Mouse (Mus musculus): ENCODE measurements around the gene Ndel1. TPM values are rescaled to one million over a fixed set of nuclear protein-coding genes. Genes with fewer than 3 reads are reported as not detected.

Ndel1 gene
- polyA plus RNA-seq (2014; fragmentation: Illumina TruSeq; extraction: RNeasy Lipid Tissue Mini Kit (QIAGEN cat#74804); ENCODE audit: low read depth, low replicate concordance), result 142 TPM

DNA sequence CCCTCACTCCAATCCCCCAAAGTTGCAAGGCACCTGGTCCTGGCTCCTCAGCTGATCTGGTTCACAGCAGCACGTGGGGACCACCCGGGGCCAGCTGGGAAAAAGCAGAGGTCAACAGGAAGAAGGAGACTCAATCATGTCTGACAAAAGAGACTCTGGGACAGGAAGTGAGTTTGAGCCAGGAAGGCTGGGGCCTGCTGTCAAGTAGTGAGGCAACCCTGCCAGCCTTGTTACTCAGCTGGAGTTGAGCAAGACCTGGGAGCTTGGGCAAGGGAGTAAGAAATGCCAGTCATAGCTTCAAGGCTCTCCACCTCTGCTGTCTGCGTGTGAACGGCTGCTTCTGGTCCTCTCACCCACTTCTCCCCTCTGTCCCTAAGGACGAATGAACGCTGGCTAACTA is at the start of gene Ndel1:
TSS of gene Ndel1 (minus strand) at position 111 of the 400 bp plus-strand sequence.

DNA sequence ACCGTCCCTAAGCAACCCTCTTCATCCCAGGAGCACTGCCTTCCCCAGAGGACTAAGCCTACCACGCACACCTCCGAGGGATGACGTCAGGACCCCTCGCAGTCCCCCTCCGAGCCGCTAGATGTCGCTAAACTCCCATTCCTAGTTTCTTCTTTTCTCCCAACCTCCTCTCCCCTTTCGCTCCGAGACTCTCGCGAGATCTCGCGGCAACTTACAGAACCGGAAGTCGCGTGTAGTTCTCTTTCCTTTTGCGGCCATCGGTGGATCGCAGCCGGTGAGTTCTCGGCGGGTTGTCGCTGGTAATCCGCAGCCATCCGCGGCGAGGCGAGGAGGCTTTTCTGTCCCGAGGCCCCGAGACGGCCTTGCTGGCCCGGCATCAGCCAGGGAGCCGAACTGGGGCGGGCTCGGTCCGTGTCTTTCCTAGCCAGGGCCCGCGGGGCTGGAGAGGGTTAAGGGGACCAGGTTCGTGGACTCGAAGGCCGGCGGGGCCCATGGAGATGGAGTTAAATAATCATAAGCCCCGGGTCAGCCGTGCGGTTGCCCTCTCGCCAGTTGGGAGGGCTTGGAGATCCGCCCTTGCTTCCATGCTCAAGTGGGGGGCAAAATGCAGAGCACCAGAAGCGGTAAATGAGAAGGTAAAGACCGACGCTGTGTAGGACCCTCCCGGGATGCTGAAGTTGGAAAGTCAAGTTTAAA is 29.8 kb upstream of the Ndel1 start, which contains the start of gene Rpl26:
TSS of gene Rpl26 (plus strand) at position 233 of the 696 bp plus-strand sequence.

DNA sequence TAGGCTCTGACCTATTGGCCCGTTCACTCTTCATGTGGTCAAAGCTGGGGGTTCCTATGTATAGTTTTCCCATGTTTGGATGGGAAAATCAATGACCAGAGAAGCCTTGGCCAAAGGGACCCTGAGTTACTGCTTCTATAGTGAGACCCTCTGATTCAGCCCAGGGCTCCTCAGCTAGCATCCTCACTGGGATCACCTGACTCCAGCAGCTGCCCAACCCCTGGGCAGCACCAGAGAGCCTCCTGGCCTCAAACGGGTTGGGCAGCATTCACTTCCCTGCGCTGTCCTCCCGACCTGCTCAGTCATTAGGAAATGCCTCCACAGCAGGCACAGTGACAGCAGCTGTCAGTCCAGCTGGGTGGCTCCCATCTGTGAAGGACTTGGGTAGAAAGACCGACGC is 16.6 kb upstream of the Ndel1 start, which contains the start of gene Rnf222:
TSS of gene Rnf222 (plus strand) at position 301 of the 400 bp plus-strand sequence.

Other genes with a start within 250 kb of the Ndel1 start
- gene Myh10, start 180.3 kb downstream of the Ndel1 start, polyA plus RNA-seq (2014; fragmentation: Illumina TruSeq; extraction: RNeasy Lipid Tissue Mini Kit (QIAGEN cat#74804); ENCODE audit: low read depth, low replicate concordance), result 32.7 TPM
- not detected for gene Rnf222, start 16.7 kb upstream of the Ndel1 start, polyA plus RNA-seq (2014; fragmentation: Illumina TruSeq; extraction: RNeasy Lipid Tissue Mini Kit (QIAGEN cat#74804); ENCODE audit: low read depth, low replicate concordance)
- 139 TPM for gene Rpl26, start 29.7 kb upstream of the Ndel1 start, polyA plus RNA-seq (2014; fragmentation: Illumina TruSeq; extraction: RNeasy Lipid Tissue Mini Kit (QIAGEN cat#74804); ENCODE audit: low read depth, low replicate concordance)
- gene Odf4, start 55.2 kb upstream of the Ndel1 start, polyA plus RNA-seq (2014; fragmentation: Illumina TruSeq; extraction: RNeasy Lipid Tissue Mini Kit (QIAGEN cat#74804); ENCODE audit: low read depth, low replicate concordance), result not detected
- 6.4 TPM for gene Arhgef15, start 85.6 kb upstream of the Ndel1 start, polyA plus RNA-seq (2014; fragmentation: Illumina TruSeq; extraction: RNeasy Lipid Tissue Mini Kit (QIAGEN cat#74804); ENCODE audit: low read depth, low replicate concordance)
- 28.6 TPM for gene Slc25a35, start 96.3 kb upstream of the Ndel1 start, polyA plus RNA-seq (2014; fragmentation: Illumina TruSeq; extraction: RNeasy Lipid Tissue Mini Kit (QIAGEN cat#74804); ENCODE audit: low read depth, low replicate concordance)
- 6.2 TPM for gene Rangrf, start 103.3 kb upstream of the Ndel1 start, polyA plus RNA-seq (2014; fragmentation: Illumina TruSeq; extraction: RNeasy Lipid Tissue Mini Kit (QIAGEN cat#74804); ENCODE audit: low read depth, low replicate concordance)
- 8.0 TPM for gene Pfas, start 136.6 kb upstream of the Ndel1 start, polyA plus RNA-seq (2014; fragmentation: Illumina TruSeq; extraction: RNeasy Lipid Tissue Mini Kit (QIAGEN cat#74804); ENCODE audit: low read depth, low replicate concordance)
- 7.3 TPM for gene Ctc1, start 144.1 kb upstream of the Ndel1 start, polyA plus RNA-seq (2014; fragmentation: Illumina TruSeq; extraction: RNeasy Lipid Tissue Mini Kit (QIAGEN cat#74804); ENCODE audit: low read depth, low replicate concordance)
- 1.4 TPM for gene Aurkb, start 173.8 kb upstream of the Ndel1 start, polyA plus RNA-seq (2014; fragmentation: Illumina TruSeq; extraction: RNeasy Lipid Tissue Mini Kit (QIAGEN cat#74804); ENCODE audit: low read depth, low replicate concordance)
- 5.8 TPM for gene Borcs6, start 187.9 kb upstream of the Ndel1 start, polyA plus RNA-seq (2014; fragmentation: Illumina TruSeq; extraction: RNeasy Lipid Tissue Mini Kit (QIAGEN cat#74804); ENCODE audit: low read depth, low replicate concordance)
- gene Tmem107, start 198.9 kb upstream of the Ndel1 start, polyA plus RNA-seq (2014; fragmentation: Illumina TruSeq; extraction: RNeasy Lipid Tissue Mini Kit (QIAGEN cat#74804); ENCODE audit: low read depth, low replicate concordance), result 4.5 TPM
- 120 TPM for gene Vamp2, start 216.6 kb upstream of the Ndel1 start, polyA plus RNA-seq (2014; fragmentation: Illumina TruSeq; extraction: RNeasy Lipid Tissue Mini Kit (QIAGEN cat#74804); ENCODE audit: low read depth, low replicate concordance)
- 0.58 TPM for gene Per1, start 223.4 kb upstream of the Ndel1 start, polyA plus RNA-seq (2014; fragmentation: Illumina TruSeq; extraction: RNeasy Lipid Tissue Mini Kit (QIAGEN cat#74804); ENCODE audit: low read depth, low replicate concordance)
- not detected for gene Hes7, start 248.5 kb upstream of the Ndel1 start, polyA plus RNA-seq (2014; fragmentation: Illumina TruSeq; extraction: RNeasy Lipid Tissue Mini Kit (QIAGEN cat#74804); ENCODE audit: low read depth, low replicate concordance)